Mouse (Mus musculus): ENCODE results near the gene Ffar1. TPM values are rescaled to one million over a fixed set of nuclear protein-coding genes. Genes with fewer than 3 reads are reported as not detected.

Ffar1 gene
- not detected for total RNA-seq (2021)
- long read RNA-seq, experiment 1: 0 reads
- long read RNA-seq, experiment 2: 0 reads

GRCm38 (mm10) chr7:30861464-30861863 lies at the start of gene Ffar1:
Gene Ffar1, minus strand, starts transcription at chr7:30861564.
- no peak for DNase-seq

- DNase-seq: no peak
Measured at GRCm38 (mm10) chr7:30909773-30910172, 48.4 kb upstream of the Ffar1 start.

GRCm38 (mm10) chr7:30908992-30909431 lies 47.6 kb upstream of the Ffar1 start:
- DNase-seq: no peak

- DNase-seq: no peak
Measured at GRCm38 (mm10) chr7:30908277-30908991, 47.1 kb upstream of the Ffar1 start.

- no peak for DNase-seq
Measured at GRCm38 (mm10) chr7:30904042-30904441, 42.7 kb upstream of the Ffar1 start.

GRCm38 (mm10) chr7:30895217-30895616 lies 33.9 kb upstream of the Ffar1 start:
- DNase-seq: no peak

- no peak for DNase-seq
Measured at GRCm38 (mm10) chr7:30892515-30892914, 31.2 kb upstream of the Ffar1 start.

- no peak for DNase-seq
Measured at GRCm38 (mm10) chr7:30891746-30892145, 30.4 kb upstream of the Ffar1 start.

- no peak for DNase-seq
Measured at GRCm38 (mm10) chr7:30890681-30891080, 29.3 kb upstream of the Ffar1 start.

- no peak for DNase-seq
Measured at GRCm38 (mm10) chr7:30888786-30889185, 27.4 kb upstream of the Ffar1 start.

GRCm38 (mm10) chr7:30887568-30888188 lies 26.3 kb upstream of the Ffar1 start:
- DNase-seq: no peak

GRCm38 (mm10) chr7:30886852-30887251 lies 25.5 kb upstream of the Ffar1 start:
- no peak for DNase-seq

- no peak for DNase-seq
Measured at GRCm38 (mm10) chr7:30884047-30884446, 22.7 kb upstream of the Ffar1 start.

- no peak for DNase-seq
Measured at GRCm38 (mm10) chr7:30881367-30881766, 20.0 kb upstream of the Ffar1 start.

GRCm38 (mm10) chr7:30880176-30880575 lies 18.8 kb upstream of the Ffar1 start, which contains the start of gene Cd22:
Gene Cd22, minus strand, starts transcription at chr7:30880342.
- no peak for DNase-seq

- no peak for DNase-seq
Measured at GRCm38 (mm10) chr7:30878950-30879349, 17.6 kb upstream of the Ffar1 start.

- peak; percentile 79 for DNase-seq
Measured at GRCm38 (mm10) chr7:30873083-30873482, 11.7 kb upstream of the Ffar1 start.

GRCm38 (mm10) chr7:30863386-30863785 lies 2.0 kb upstream of the Ffar1 start:
- no peak for DNase-seq

- DNase-seq: peak; percentile 36
Measured at GRCm38 (mm10) chr7:30859635-30860402, 1.5 kb downstream of the Ffar1 start.

GRCm38 (mm10) chr7:30859290-30859634 lies 2.1 kb downstream of the Ffar1 start:
- peak; percentile 63 for DNase-seq

GRCm38 (mm10) chr7:30857746-30858145 lies 3.6 kb downstream of the Ffar1 start:
- DNase-seq: no peak

GRCm38 (mm10) chr7:30856078-30856477 lies 5.3 kb downstream of the Ffar1 start, which contains the start of gene Ffar3:
Gene Ffar3, minus strand, starts transcription at chr7:30856178.
- no peak for DNase-seq

GRCm38 (mm10) chr7:30851421-30851820 lies 9.9 kb downstream of the Ffar1 start:
- DNase-seq: no peak
